Mouse (Mus musculus): ENCODE measurements around the gene Acaa1a. TPM values are rescaled to one million over a fixed set of nuclear protein-coding genes. Genes with fewer than 3 reads are reported as not detected.
"Not testable (repeated sequence)": the region's sequence is repeated elsewhere in the genome, so short reads cannot be mapped to it uniquely, and the experiment has no call there.

The Acaa1a gene
- polyA plus RNA-seq, 1 experiment from 2014 or later: 99.2 TPM

DNA sequence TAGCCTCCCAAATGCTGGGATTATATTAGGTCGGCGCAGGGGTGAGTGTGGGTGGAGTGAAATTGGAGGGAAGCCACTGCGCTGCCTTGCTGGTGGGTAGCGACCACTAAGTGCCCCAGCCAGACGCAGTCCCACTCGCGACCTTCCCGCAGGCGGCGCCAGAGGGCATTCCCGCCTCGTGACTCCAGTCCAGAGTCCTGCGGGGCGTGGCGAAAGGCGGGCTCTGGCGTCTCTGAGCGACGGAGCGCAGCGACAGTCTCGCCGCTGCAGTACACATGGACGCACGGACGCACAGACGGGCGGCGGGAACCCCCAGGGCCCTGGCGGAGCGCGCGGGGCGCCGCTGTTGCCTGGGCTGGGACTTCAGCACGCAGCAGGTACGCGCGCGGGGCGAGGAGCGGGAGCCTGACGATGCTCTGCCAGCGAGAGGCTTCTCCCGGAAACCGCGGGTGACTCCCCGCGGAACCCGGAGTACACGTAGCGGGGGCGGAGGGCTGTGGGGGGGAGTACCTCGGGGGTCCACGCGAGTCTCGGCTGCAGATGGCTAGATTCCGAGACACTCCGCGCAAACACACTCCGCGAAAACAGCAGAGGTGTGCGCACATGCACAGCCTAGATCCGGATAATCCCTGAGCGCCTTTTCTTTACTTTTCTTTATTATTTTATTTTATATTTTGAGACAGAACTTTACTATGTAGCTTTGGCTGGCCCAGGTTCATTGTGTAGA lies 18.0 kb downstream of the Acaa1a start, which contains the start of gene Xylb:
Gene Xylb, plus strand, starts transcription at position 51 of the 727 bp plus-strand sequence.
- POLR2A ChIA-PET: interaction anchor here (0.6 kb wide), 2 partner anchors 76 to 121 kb away, joined by 3 to 4 read pairs; no protein-coding TSS in a partner anchor
- CTCF ChIA-PET: interaction anchor here (0.9 to 1.0 kb wide), 2 partner anchors 16 to 73 kb away, joined by 3 to 4 read pairs; no protein-coding TSS in a partner anchor
- in situ Hi-C loops (cut with MboI; ENCODE audit: low pct_unique_long_range_greater_than_20kb): no loop called here
- no peak for DNase-seq (ENCODE audit: low read depth, low spot score)
- peak; percentile 97 for TF ChIP-seq CTCF (IDR thresholded peaks at IDR 0.05)
- peak; percentile 87 for ATAC-seq
- no peaks in the 10 kb centered on the region for H3K27me3 ChIP-seq

DNA sequence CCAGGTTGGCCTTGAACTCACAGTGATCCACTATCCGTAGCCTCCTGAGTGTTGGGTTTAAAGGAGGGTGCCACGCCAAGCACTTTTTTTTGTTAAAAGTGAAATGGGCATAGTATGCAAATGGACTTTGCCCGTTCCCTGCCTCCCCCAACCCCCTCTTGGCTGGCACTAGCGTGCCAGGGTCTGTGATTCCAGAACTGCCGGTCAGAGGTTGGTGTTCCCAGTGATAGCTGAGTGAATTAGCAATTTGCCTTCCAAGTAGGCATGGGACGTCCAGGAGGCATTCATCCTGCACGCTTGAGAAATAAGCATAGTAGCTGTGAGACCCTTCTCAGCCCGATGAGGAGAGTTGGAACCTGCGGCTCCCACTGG lies 18.6 kb downstream of the Acaa1a start:
- no peak for TF ChIP-seq CTCF (IDR thresholded peaks at IDR 0.05)
- POLR2A ChIA-PET: interaction anchor here (0.6 to 0.7 kb wide), 2 partner anchors 76 to 93 kb away, joined by 4 to 7 read pairs; no protein-coding TSS in a partner anchor
- DNase-seq (ENCODE audit: low read depth, low spot score): no peak
- ATAC-seq: no peak
- CTCF ChIA-PET: interaction anchor here (1.0 to 1.3 kb wide), 2 partner anchors 15 to 73 kb away, joined by 3 to 4 read pairs; no protein-coding TSS in a partner anchor
- H3K27me3 ChIP-seq: no peaks in the 10 kb centered on the region
- in situ Hi-C loops (cut with MboI; ENCODE audit: low pct_unique_long_range_greater_than_20kb): no loop called here

DNA sequence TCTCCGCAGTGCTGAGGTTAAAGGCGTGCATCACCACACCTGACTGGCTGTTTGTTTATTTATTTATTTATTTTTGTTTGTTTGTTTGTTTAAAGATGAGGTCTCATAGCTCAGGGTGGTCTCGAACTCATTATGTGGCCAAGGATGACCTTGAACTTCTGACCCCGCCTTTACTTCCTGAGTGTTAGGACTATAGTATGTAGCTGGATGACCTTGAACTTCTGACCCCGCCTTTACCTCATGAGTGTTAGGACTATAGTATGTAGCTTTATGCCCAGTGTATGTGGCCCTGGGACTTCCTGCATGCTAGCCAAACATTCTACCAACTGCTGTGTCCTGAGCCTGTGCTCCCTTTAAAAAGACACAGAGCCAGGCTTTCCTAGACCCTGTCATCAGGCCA lies 21.9 kb downstream of the Acaa1a start:
- H3K27me3 ChIP-seq: no peaks in the 10 kb centered on the region
- TF ChIP-seq CTCF (IDR thresholded peaks at IDR 0.05): no peak
- ChIA-PET CTCF (interaction anchor here (0.9 kb wide), 1 partner anchor 29 kb away, joined by 3 read pairs; no protein-coding TSS in a partner anchor), POLR2A (no interaction called here)
- in situ Hi-C loops (cut with MboI; ENCODE audit: low pct_unique_long_range_greater_than_20kb): loop anchor here (5.0 kb wide), 2 partner anchors 41 to 71 kb away; partner anchors contain the start of gene Acvr2b
- DNase-seq (ENCODE audit: low read depth, low spot score) (no peak), ATAC-seq (no peak)

DNA sequence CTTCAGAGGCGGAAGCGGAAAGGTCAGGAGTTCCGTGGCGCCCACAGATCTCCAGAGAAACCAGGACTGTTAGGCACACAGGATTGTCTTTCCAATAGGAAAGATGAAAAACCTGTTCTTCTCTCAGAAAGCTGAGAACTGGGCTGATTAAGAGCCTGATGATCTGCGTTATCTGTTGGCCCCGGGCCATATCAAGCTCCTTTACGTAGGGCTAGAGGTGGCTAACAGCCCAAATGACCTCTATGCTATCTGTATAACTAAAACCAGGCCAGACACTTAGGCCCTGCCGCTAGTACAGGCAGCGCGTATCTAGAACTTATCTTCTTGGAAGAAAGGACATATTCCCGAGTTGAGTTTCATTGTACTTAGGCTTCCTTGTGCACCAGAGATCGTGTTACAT lies 23.8 kb downstream of the Acaa1a start:
- POLR2A ChIA-PET: no interaction called here
- DNase-seq (ENCODE audit: low read depth, low spot score) (no peak), ATAC-seq (no peak)
- CTCF ChIA-PET: no interaction called here
- no peaks in the 10 kb centered on the region for H3K27me3 ChIP-seq
- no peak for TF ChIP-seq CTCF (IDR thresholded peaks at IDR 0.05)
- in situ Hi-C loops (cut with MboI; ENCODE audit: low pct_unique_long_range_greater_than_20kb): loop anchor here (5.0 kb wide), 2 partner anchors 39 to 69 kb away; partner anchors contain the start of gene Acvr2b

DNA sequence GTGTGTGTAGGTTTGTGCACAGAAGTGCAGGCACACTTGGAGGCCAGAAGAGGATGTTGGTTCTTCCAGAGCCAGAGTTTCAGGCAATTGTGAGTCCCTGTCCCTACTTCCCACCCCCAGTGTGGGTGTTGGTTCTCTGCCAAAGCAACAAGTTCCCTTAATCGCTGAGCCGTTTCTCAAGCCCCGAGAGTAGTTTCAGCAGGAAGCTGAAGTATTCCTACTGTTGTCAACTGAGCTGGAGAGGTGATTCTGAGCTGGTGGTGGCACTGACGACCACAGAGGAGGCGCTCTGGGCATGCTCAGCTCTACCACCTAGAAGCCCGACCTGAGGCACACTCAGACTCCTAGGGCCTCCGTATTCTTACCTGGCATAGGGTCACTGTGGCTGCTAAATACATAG lies 25.8 kb downstream of the Acaa1a start, which contains the start of gene Slc22a14:
Gene Slc22a14, minus strand, starts transcription at position 270 of the 400 bp plus-strand sequence.
- no peak for DNase-seq (ENCODE audit: low read depth, low spot score)
- ChIA-PET CTCF (no interaction called here), POLR2A (no interaction called here)
- no peaks in the 10 kb centered on the region for H3K27me3 ChIP-seq
- TF ChIP-seq CTCF (IDR thresholded peaks at IDR 0.05): no peak
- ATAC-seq: no peak
- in situ Hi-C loops (cut with MboI; ENCODE audit: low pct_unique_long_range_greater_than_20kb): no loop called here

DNA sequence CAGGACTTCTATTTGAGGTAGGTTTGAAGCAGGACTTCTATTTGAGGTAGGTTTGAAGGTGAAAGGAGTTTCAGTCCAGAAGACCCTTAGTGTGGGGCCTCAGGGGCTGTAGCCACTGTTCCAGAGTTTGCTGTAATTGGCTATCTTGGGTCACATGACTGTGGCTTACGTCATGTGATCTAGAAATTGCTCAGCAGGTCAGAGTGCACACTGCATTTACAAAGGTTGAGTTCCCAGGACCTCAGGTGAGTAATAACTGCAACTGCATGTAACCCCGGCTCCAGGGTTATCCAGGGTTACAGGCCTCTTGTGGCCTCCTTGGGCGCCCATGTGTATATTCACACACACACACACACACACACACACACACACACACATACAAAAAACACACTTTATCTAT lies 28.9 kb downstream of the Acaa1a start:
- DNase-seq (ENCODE audit: low read depth, low spot score) (no peak), ATAC-seq (no peak)
- no peak for TF ChIP-seq CTCF (IDR thresholded peaks at IDR 0.05)
- ChIA-PET POLR2A (no interaction called here), CTCF (interaction anchor here (1.4 kb wide), 1 partner anchor 16 kb away, joined by 4 read pairs; no protein-coding TSS in a partner anchor)
- in situ Hi-C loops (cut with MboI; ENCODE audit: low pct_unique_long_range_greater_than_20kb): no loop called here
- no peaks in the 10 kb centered on the region for H3K27me3 ChIP-seq

DNA sequence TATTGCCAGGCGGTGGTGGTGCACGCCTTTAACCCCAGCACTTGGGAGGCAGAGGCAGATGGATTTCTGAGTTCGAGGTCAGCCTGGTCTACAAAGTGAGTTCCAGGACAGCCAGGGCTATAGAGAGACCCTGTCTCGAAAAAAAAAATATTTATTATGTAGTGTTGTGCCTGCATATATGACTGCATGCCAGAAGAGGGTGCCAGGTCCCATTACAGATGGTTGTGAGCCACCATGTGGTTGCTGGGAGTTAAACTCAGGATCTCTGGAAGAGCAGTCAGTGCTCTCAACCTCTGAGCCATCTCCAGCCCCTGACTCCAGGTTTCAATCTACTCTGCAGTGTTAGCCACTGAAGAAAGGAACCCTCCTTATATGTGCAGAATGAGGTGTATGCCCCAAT lies 31.3 kb downstream of the Acaa1a start:
- H3K27me3 ChIP-seq; POLR2A ChIA-PET; DNase-seq (ENCODE audit: low read depth, low spot score); ATAC-seq; in situ Hi-C loops (cut with MboI; ENCODE audit: low pct_unique_long_range_greater_than_20kb): not testable (repeated sequence)
- CTCF ChIA-PET: interaction anchor here (2.7 kb wide), 1 partner anchor 59 kb away, joined by 9 read pairs; no protein-coding TSS in a partner anchor

DNA sequence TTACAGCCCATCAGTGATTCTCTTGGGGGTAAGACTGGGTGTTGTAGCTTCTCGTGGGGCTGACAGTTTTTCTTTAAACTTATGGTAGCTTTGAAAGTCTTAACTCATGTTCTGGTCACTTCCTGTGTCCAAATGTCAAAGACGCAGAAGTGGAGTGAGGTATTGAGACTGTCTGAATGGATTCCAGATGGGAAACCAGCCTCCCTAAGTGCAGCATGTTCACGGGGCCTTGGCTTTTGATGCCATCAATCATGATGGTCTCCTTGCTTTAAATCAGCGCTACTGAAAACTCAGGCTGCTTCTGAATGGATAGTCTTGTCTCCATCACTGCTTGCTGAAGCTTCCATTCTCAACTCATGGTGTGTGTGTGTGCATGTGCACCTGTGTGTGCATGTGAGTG lies 31.8 kb downstream of the Acaa1a start:
- ChIA-PET POLR2A (no interaction called here), CTCF (interaction anchor here (2.7 kb wide), 1 partner anchor 59 kb away, joined by 9 read pairs; no protein-coding TSS in a partner anchor)
- DNase-seq (ENCODE audit: low read depth, low spot score): no peak
- ATAC-seq: no peak
- TF ChIP-seq CTCF (IDR thresholded peaks at IDR 0.05): no peak
- in situ Hi-C loops (cut with MboI; ENCODE audit: low pct_unique_long_range_greater_than_20kb): no loop called here
- no peaks in the 10 kb centered on the region for H3K27me3 ChIP-seq

DNA sequence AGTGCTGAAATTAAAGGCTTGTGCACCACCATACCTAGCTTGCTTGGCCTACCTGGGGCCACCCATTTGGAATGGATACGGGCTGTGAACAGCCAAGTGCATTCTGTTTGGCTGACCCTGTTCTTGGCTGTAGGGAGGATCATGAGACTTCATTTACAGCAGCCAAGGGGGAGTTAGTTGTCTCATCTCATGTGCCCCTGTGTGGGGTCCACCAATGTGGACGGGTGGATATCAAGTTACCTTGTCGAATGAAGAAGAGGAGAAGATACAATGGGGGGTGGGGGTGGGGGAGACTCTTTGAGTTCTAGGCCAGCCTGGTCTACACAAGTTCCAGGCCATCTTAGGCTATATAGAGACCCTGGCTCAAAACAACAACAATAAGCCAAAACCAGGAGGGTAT lies 35.5 kb downstream of the Acaa1a start:
- ChIA-PET CTCF (no interaction called here), POLR2A (no interaction called here)
- in situ Hi-C loops (cut with MboI; ENCODE audit: low pct_unique_long_range_greater_than_20kb): no loop called here
- no peak for TF ChIP-seq CTCF (IDR thresholded peaks at IDR 0.05)
- ATAC-seq (no peak), DNase-seq (ENCODE audit: low read depth, low spot score) (no peak)
- H3K27me3 ChIP-seq: no peaks in the 10 kb centered on the region

DNA sequence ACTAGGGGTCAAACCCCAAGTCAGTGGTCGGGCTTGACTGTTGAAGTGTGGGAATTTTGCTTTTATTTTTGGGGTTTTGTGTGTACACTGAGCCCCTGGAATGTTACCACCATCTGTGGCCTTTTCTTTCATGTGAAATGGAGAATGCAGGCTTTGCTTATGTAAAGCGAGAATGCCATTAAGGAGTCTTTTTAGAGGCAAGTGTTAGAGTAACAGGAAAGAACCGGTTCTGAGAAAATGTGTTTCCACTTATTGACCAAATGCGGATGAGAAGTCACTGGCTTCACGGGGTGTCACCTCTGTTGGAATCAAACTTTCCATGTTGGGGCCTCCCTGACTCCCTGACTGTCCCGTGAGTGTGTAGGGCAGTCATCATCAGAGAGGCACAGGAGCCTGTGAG lies 36.1 kb downstream of the Acaa1a start:
- H3K27me3 ChIP-seq: no peaks in the 10 kb centered on the region
- no peak for TF ChIP-seq CTCF (IDR thresholded peaks at IDR 0.05)
- ATAC-seq (no peak), DNase-seq (ENCODE audit: low read depth, low spot score) (no peak)
- POLR2A ChIA-PET: no interaction called here
- CTCF ChIA-PET: no interaction called here
- in situ Hi-C loops (cut with MboI; ENCODE audit: low pct_unique_long_range_greater_than_20kb): no loop called here

DNA sequence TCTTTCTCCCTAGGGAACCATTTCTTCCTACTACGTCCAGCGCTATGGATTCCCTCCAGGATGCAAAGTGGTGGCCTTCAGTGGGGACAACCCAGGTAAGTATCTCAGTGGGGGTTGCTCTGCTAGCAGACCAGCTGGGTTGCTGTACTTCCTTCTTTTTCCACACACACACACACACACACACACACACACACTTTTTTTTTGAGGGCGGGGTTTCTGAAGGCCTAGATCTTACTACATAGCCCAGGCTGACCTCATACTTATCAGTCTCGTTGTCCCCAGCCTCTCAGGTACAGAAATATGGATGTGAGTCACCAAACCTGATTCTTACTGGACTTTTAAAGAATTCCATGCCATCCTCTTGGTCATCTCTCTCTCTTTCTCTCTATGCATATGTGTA lies 38.8 kb downstream of the Acaa1a start:
- no peak for TF ChIP-seq CTCF (IDR thresholded peaks at IDR 0.05)
- ATAC-seq: no peak
- POLR2A ChIA-PET: no interaction called here
- CTCF ChIA-PET: interaction anchor here (1.6 kb wide), 1 partner anchor 67 kb away, joined by 3 read pairs; the partner anchor contains the start of gene Exog
- in situ Hi-C loops (cut with MboI; ENCODE audit: low pct_unique_long_range_greater_than_20kb): no loop called here
- no peak for DNase-seq (ENCODE audit: low read depth, low spot score)
- no peaks in the 10 kb centered on the region for H3K27me3 ChIP-seq
